Mouse (Mus musculus): ENCODE results near the gene Kdsr. TPM values are rescaled to one million over a fixed set of nuclear protein-coding genes. Genes with fewer than 3 reads are reported as not detected.

Kdsr gene
- polyA plus RNA-seq, 2 experiments = 7.9 to 16.2 TPM

GRCm38 (mm10) chr1:106707036-106707880 lies 52.3 kb downstream of the Kdsr start:
- DNase-seq (ENCODE audit: low spot score) (no peak), ATAC-seq (ENCODE audit: low FRiP score, low read depth) (no peak)
- TF ChIP-seq POLR2A (IDR thresholded peaks at IDR 0.05; ENCODE audit: borderline replicate concordance, extremely low read depth, insufficient read depth, insufficient read length) = no peak
- Histone ChIP-seq H3K9ac (ENCODE audit: low read depth, low read length, severe bottlenecking) (no peak overlapping the region), H3K4me1 (ENCODE audit: control insufficient read depth, insufficient read depth, low read length) (peaks cover 9% of the 10 kb centered on the region), H3K4me2 (replicated peaks; ENCODE audit: low read depth, low read length, severe bottlenecking) (no peak overlapping the region), H3K4me3 (replicated peaks; ENCODE audit: low read length) (no peak overlapping the region), H3K9me3 (ENCODE audit: control insufficient read depth, low read length) (no peaks in the 10 kb centered on the region), H3K36me3 (ENCODE audit: control insufficient read depth, insufficient read depth, low read length) (no peaks in the 10 kb centered on the region), H3K27me3 (ENCODE audit: control insufficient read depth, insufficient read depth, low read length) (no peaks in the 10 kb centered on the region), H3K27ac (replicated peaks; ENCODE audit: low read depth, low read length) (no peak overlapping the region)
- WGBS = 52% methylated on average over 6 of the region's 6 CpGs

GRCm38 (mm10) chr1:106703183-106703582 lies 56.3 kb downstream of the Kdsr start:
- Histone ChIP-seq H3K4me1 (ENCODE audit: control insufficient read depth, insufficient read depth, low read length) (peaks cover 3% of the 10 kb centered on the region; the same call in 1 of the 2 replicates), H3K9ac (ENCODE audit: low read depth, low read length, severe bottlenecking) (no peak overlapping the region), H3K36me3 (ENCODE audit: control insufficient read depth, insufficient read depth, low read length) (peaks cover 2% of the 10 kb centered on the region; the same call in 1 of the 2 replicates), H3K4me3 (replicated peaks; ENCODE audit: low read length) (no peak overlapping the region), H3K4me2 (replicated peaks; ENCODE audit: low read depth, low read length, severe bottlenecking) (no peak overlapping the region), H3K27ac (replicated peaks; ENCODE audit: low read depth, low read length) (no peak overlapping the region), H3K9me3 (ENCODE audit: control insufficient read depth, low read length) (no peaks in the 10 kb centered on the region), H3K27me3 (ENCODE audit: control insufficient read depth, insufficient read depth, low read length) (no peaks in the 10 kb centered on the region)
- no peak for TF ChIP-seq POLR2A (IDR thresholded peaks at IDR 0.05; ENCODE audit: borderline replicate concordance, extremely low read depth, insufficient read depth, insufficient read length)
- DNase-seq (ENCODE audit: low spot score) (no peak), ATAC-seq (ENCODE audit: low FRiP score, low read depth) (no peak)
- 70% methylated on average over 3 of the region's 3 CpGs for WGBS

DNA sequence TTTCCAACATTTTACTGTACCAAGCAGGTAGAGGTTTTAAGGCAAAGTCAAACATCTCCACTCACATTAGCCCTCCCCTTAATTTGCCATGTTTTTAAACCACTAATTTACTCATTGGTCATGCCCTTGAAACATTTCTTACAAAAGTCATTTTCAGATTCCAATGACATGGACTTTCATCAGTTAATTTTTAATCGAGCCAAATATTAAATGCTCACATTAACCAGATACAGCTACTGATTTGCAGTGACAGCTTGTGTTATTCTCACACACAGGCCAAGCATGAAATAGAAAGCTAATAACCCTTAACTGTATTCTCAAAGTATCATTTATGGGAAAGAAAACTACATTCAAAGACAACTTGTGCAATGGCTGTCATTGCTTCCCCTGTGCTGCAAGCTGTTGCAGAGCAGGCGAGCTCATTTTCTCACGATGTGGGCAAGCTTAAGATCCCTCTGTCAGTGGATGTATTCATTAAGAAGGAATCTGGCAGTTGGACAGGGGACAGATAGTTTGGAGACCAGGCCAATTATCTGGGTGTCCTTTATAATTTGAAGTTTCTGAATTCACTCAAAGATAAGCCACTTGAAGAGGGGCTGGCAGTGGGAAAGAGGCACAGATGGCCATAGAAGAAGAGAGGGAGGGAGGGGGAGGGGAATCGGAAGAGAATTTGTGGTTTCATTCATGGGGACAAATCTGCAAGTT lies 56.9 kb downstream of the Kdsr start:
- H3K9me3 ChIP-seq (ENCODE audit: control insufficient read depth, low read length) = no peaks in the 10 kb centered on the region
- no peak for TF ChIP-seq POLR2A (IDR thresholded peaks at IDR 0.05; ENCODE audit: borderline replicate concordance, extremely low read depth, insufficient read depth, insufficient read length)
- no peak overlapping the region for H3K27ac ChIP-seq (replicated peaks; ENCODE audit: low read depth, low read length)
- WGBS = 81% methylated on average over 4 of the region's 4 CpGs
- peaks cover 2% of the 10 kb centered on the region; the same call in 1 of the 2 replicates for H3K36me3 ChIP-seq (ENCODE audit: control insufficient read depth, insufficient read depth, low read length)
- H3K27me3 ChIP-seq (ENCODE audit: control insufficient read depth, insufficient read depth, low read length) = no peaks in the 10 kb centered on the region
- DNase-seq (ENCODE audit: low spot score) = no peak
- H3K9ac ChIP-seq (ENCODE audit: low read depth, low read length, severe bottlenecking) = no peak overlapping the region
- no peak overlapping the region for H3K4me2 ChIP-seq (replicated peaks; ENCODE audit: low read depth, low read length, severe bottlenecking)
- H3K4me3 ChIP-seq (replicated peaks; ENCODE audit: low read length) = no peak overlapping the region
- no peak for ATAC-seq (ENCODE audit: low FRiP score, low read depth)
- peaks cover 3% of the 10 kb centered on the region; the same call in 1 of the 2 replicates for H3K4me1 ChIP-seq (ENCODE audit: control insufficient read depth, insufficient read depth, low read length)

- no peak for TF ChIP-seq POLR2A (IDR thresholded peaks at IDR 0.05; ENCODE audit: borderline replicate concordance, extremely low read depth, insufficient read depth, insufficient read length)
- Histone ChIP-seq H3K4me1 (ENCODE audit: control insufficient read depth, insufficient read depth, low read length) (no peaks in the 10 kb centered on the region), H3K4me2 (replicated peaks; ENCODE audit: low read depth, low read length, severe bottlenecking) (no peak overlapping the region), H3K4me3 (replicated peaks; ENCODE audit: low read length) (no peak overlapping the region), H3K9ac (ENCODE audit: low read depth, low read length, severe bottlenecking) (no peak overlapping the region), H3K27me3 (ENCODE audit: control insufficient read depth, insufficient read depth, low read length) (no peaks in the 10 kb centered on the region), H3K9me3 (ENCODE audit: control insufficient read depth, low read length) (no peaks in the 10 kb centered on the region), H3K36me3 (ENCODE audit: control insufficient read depth, insufficient read depth, low read length) (peaks cover 4% of the 10 kb centered on the region; the same call in 1 of the 2 replicates), H3K27ac (replicated peaks; ENCODE audit: low read depth, low read length) (no peak overlapping the region)
- DNase-seq (ENCODE audit: low spot score) (no peak), ATAC-seq (ENCODE audit: low FRiP score, low read depth) (no peak)
- 91% methylated on average over 9 of the region's 9 CpGs for whole genome bisulfite sequencing
Measured at GRCm38 (mm10) chr1:106700520-106701114, 58.9 kb downstream of the Kdsr start.

- no peak overlapping the region for H3K9ac ChIP-seq (ENCODE audit: low read depth, low read length, severe bottlenecking)
- H3K9me3 ChIP-seq (ENCODE audit: control insufficient read depth, low read length) = no peaks in the 10 kb centered on the region
- peaks cover 7% of the 10 kb centered on the region; the same call in 1 of the 2 replicates for H3K36me3 ChIP-seq (ENCODE audit: control insufficient read depth, insufficient read depth, low read length)
- DNase-seq (ENCODE audit: low spot score) = no peak
- no peak for TF ChIP-seq POLR2A (IDR thresholded peaks at IDR 0.05; ENCODE audit: borderline replicate concordance, extremely low read depth, insufficient read depth, insufficient read length)
- H3K27ac ChIP-seq (replicated peaks; ENCODE audit: low read depth, low read length) = no peak overlapping the region
- H3K4me2 ChIP-seq (replicated peaks; ENCODE audit: low read depth, low read length, severe bottlenecking) = no peak overlapping the region
- no peaks in the 10 kb centered on the region for H3K4me1 ChIP-seq (ENCODE audit: control insufficient read depth, insufficient read depth, low read length)
- no peak for ATAC-seq (ENCODE audit: low FRiP score, low read depth)
- no peaks in the 10 kb centered on the region for H3K27me3 ChIP-seq (ENCODE audit: control insufficient read depth, insufficient read depth, low read length)
- 81% methylated on average over 5 of the region's 5 CpGs for WGBS
- H3K4me3 ChIP-seq (replicated peaks; ENCODE audit: low read length) = no peak overlapping the region
Measured at GRCm38 (mm10) chr1:106696472-106696871, 63.1 kb downstream of the Kdsr start.

Data from limb, embryonic 14.5 days (tissue).